Mouse (Mus musculus) fibroblast of lung, adult 2 months (primary cell): ENCODE measurements around the gene Olfr213.
A peak's percentile ranks its signal among the peaks of the same experiment; 100 is the strongest.
"Not testable (repeated sequence)": the region's sequence is repeated elsewhere in the genome, so short reads cannot be mapped to it uniquely, and the experiment has no call there.

ENCODE experiments used
- DNase-seq: peaks from one replicate; pipeline ENCODE4 v3.0.0-alpha.2; 2011; ENCODE audit warnings: low read depth

Gene Olfr213

DNA sequence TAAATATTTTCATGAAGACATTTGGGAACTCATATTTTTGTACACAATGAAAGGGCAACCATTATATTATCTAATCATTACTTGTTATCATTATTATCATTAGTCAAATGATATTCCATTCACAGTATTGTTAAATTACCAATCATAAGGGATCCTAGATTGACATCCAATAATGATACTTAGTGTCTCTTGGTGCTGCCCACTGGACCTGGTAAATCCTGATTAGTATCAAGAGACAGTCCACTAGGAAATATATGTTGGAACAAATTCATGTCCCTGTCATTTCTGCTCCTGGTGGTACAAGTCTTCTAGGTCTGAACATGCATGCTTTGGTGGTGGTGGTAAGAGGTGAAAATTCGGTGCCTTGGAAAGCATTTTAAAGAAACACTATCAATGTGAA is at the start of gene Olfr213:
Gene Olfr213, plus strand, starts transcription at position 301 of the 400 bp plus-strand sequence.
- DNase-seq: no peak

DNA sequence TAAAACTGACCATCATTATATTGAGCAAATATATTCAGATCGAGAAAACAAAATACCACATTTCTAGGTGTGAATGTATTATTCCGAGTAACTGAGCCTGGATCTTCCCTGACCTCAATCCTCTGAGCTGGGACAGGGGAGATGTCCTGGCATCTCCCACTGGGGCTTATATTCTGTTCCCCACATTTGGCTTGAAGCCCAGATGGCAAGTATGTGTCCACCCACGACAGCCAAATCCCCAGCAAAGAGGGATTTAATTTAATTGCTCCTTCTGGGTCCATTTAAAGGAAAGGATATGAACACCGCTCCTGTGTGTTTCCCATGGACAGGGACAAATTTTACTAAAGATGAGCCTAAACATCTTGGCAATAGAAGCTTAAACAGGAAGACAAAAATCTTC is 49.5 kb upstream of the Olfr213 start, which contains the start of gene Olfr211:
Gene Olfr211, plus strand, starts transcription at position 301 of the 400 bp plus-strand sequence.
- DNase-seq: no peak

DNA sequence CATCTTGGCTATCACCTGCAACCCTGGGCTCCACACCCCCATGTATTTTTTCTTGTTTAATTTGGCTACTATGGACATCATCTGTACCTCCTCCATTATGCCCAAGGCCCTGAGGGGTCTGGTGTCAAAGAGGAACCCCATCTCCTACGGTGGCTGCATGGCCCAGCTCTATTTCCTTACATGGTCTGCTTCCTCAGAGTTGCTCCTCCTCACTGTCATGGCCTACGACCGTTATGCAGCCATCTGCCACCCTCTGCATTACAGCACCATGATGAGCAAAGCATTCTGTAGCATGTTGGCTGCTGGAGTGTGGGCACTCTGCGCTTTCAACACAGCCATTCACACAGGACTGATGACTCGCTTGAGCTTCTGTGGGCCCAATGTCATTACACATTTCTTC is 44.5 kb upstream of the Olfr213 start:
- DNase-seq: no peak

DNA sequence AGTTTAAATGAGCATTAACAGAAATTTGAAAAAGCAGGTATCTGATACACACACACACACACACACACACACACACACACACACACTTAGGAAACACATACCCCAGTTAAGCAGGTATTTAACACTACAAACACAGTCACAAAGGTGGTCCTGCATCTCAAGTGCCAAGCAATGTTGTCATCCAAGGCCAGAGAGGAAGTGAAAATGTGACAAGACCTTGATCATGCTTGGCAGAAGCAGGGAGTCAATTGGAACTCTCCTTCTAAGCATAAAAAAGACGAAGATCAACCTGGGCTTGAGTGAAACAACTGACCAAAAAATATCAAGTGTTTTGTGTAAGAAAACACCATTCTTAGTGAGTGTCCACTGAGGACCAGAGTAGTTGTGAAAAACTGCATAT is 42.3 kb upstream of the Olfr213 start:
- DNase-seq: no peak

DNA sequence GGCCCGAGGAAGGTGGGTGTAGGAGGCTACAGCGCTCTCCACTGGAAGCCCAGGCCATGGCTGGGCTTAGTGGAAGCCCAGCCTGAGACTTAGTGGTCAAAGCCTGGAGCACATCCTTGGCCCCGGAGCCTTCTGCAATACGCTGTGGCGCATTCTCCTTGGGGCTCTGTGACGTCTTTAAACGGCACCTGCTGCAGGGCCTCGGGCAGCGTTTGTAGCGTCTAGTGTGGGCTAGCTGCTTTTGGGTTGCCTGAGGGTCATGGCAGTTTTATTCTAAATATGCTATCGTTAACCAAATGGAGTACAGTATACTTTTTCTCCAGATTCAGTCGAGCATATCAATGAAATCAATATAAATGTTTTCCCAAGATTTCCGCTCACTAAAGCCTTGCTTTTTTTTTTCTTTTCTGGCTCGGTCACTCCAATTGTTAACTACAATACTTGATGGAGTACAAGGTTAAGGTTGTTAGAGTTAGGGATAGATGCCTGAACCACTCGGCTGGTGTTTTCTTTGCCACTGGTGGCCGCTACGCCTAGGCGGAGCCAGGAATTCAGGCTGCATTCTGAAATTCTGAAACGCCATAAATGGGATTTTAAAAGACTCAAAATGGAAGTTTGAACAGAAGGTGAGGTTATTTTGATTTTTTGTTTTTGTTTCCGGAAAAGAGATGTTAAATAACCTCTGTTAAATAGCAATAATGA is 31.8 kb upstream of the Olfr213 start, which contains the start of gene Olfr212:
Gene Olfr212, plus strand, starts transcription at position 215 of the 702 bp plus-strand sequence.
- DNase-seq: not testable (repeated sequence)

DNA sequence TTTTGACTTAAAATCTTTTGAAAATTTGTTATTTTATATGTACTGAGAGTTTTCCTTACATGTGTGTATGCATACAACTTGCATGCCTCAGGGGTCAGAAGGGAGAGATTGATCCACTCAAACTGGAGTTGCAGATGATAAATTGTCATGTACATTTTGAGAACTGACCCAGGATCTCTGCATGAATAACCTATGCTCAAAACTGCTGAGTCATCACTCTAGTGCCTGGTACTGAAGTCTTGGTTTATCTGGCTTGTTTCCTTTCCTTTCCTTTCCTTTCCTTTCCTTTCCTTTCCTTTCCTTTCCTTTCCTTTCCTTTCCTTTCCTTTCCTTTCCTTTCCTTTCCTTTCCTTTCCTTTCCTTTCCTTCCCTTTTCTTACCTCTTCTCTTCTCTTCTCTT is 23.4 kb upstream of the Olfr213 start:
- DNase-seq: no peak

- no peak for DNase-seq
Observed at GRCm38 (mm10) chr6:116542500-116542899, 4.2 kb downstream of the Olfr213 start.

DNA sequence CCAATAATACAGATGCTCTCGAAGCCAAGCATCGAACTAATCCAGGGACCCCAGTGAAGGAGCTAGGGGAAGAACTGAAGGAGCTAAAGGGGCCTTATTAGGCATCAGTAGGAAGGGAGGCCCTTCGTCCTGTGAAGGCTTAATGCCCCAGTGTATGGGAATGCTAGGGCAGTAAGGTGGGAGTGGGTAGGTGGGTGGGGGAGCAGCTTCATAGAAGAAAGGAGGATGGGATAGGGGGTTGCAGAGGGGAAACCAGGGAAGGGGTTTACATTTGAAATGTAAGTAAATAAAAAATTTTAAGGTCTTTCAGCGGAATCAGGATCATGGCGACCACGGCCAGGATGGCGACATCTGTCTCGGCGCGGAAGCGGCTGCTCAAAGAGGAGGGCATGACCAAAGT is 12.6 kb downstream of the Olfr213 start, which contains the start of gene Gm5580:
Gene Gm5580, plus strand, starts transcription at position 301 of the 400 bp plus-strand sequence.
- not testable (repeated sequence) for DNase-seq

- DNase-seq: no peak
Observed at GRCm38 (mm10) chr6:116553935-116554334, 15.7 kb downstream of the Olfr213 start, which contains the start of gene Olfr214. Gene Olfr214 (plus strand): TSS chr6:116554235.

DNA sequence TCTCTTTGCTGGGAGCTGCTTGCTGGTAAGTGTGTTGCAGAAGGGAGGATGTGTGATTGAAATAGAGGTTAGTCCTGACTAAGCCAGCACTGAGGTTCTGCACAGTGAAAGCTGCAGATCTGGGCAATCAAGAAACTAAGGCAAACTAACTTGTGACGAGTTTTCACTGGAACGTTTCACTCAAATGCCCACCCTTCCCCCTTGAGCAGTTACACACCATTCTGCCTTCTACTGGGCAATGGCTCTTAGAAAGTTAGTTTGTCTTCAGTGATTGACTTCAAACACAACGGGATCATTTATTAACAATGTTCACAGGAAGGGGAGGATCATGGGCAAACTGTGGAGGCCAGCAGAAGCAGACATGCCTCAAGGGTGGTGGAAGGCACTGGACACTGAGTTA is 16.7 kb downstream of the Olfr213 start:
- no peak for DNase-seq

DNA sequence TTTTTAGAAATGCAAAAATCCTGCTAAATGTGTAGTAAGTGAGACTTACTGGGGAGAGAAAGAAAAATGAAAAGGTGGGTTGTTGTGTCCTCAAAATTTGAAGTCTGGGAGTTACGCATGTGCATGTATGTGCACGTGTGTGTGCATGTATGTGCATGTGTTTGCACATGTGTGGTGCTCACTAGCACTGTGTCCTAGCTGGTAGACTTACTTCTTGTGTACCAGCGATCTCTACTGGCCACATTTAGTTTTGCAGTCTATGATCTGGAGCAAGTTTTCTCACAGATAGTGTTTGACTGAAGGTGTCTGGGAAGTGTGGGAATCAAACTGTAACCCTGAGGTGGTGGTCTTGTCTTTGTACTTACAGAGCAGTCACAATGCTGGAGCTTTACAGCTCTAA is 31.6 kb downstream of the Olfr213 start:
- DNase-seq: peak; percentile 2

DNA sequence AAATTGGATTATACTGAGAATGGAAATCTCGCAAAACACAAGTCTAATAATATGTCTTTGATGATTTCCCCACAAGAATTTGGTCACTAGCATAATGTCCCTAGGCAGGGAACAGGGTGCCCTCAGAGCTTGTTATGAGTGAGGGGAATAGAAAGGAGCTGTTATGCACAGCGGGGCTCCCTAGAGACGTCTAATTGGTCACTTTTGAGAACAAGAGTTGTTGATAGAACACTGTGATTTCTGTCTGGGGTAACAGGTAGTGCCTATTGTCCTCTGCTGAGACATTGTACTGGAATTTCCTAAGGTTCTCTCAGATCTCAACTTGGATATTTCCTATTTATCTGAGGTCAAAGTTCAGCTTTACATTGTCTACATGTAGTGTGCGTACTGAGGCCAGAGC is 45.8 kb downstream of the Olfr213 start, which contains the start of gene Olfr215:
Gene Olfr215, minus strand, starts transcription at position 101 of the 400 bp plus-strand sequence.
- no peak for DNase-seq
